Mouse (Mus musculus): ENCODE results near the gene Nxf1.

DNA sequence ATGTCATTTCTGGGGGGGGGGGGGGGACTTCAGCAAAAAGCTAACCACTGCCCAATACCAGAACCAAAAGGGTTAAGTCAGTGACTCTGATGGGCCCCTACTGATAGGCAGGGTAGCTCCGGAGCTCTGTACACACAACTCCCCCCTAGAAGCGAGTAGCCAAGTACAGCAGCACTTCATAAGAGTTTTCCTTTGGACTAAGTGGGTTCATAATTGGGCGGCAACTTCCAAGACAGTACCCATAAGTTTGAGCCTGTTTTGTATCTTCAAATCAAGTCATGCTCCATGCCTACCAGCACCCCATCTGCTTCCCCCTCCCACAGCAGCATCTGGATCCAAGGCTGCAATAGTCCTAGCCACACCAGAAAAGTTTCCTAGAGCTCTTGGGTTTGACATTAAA, 1.2 kb upstream of the Nxf1 start:
- TF ChIP-seq EP300 (IDR thresholded peaks at IDR 0.05; ENCODE audit: low read length) = no peak
- no peak for TF ChIP-seq JUN (IDR thresholded peaks at IDR 0.05; ENCODE audit: insufficient read depth, low read depth, low read length)
- no peak for TF ChIP-seq RAD21 (IDR thresholded peaks at IDR 0.05; ENCODE audit: low read depth, low read length)
- TF ChIP-seq CTCF (conservative IDR thresholded peaks at IDR 0.05 in 1 of 2, IDR thresholded peaks at IDR 0.05 in 1 of 2; ENCODE audit: low read depth in 2 of 2, low read length in 2 of 2) = no peak
- no peak for TF ChIP-seq POLR2A (IDR thresholded peaks at IDR 0.05; ENCODE audit: low read depth, low read length)
- no peak for TF ChIP-seq E2F4 (IDR thresholded peaks at IDR 0.05; ENCODE audit: insufficient replicate concordance, low read depth, low read length)
- TF ChIP-seq POLR2AphosphoS2 (IDR thresholded peaks at IDR 0.05; ENCODE audit: low read depth, low read length) = no peak
- TF ChIP-seq MEF2A (IDR thresholded peaks at IDR 0.05; ENCODE audit: borderline replicate concordance, low read depth, low read length) = no peak
- TF ChIP-seq GABPA (IDR thresholded peaks at IDR 0.05; ENCODE audit: insufficient replicate concordance, low read depth, low read length) = no peak
- TF ChIP-seq MAFK (IDR thresholded peaks at IDR 0.05; ENCODE audit: insufficient replicate concordance, low read length) = no peak

Measured in CH12.LX (cell line).